ENCODE assay signal across 27 mouse cellular contexts in genomic region chr4:85941857-85942256, GRCm38 (mm10).
DNase-seq lines count a peak whose midpoint lies in the region; ATAC-seq and TF ChIP-seq lines count a peak whose summit lies in the region.
"Had no signal": no experiment of that assay in that cellular context is flagged by ENCODE, and none has a peak within 500 bp of the region (broad histone marks: within the 10 kb centered on the region; RNA-seq: fewer than 3 reads in every experiment).

No protein-coding gene starts in this region.

- H3K36me3 ChIP-seq in embryonic facial prominence, embryonic 14.5 days (ENCODE audit: control insufficient read depth, insufficient read depth, low read length), result no peaks in the 10 kb centered on the region
- H3K36me3 ChIP-seq in embryonic facial prominence, embryonic 10.5 days (replicated peaks), result no peaks in the 10 kb centered on the region
- no peaks in the 10 kb centered on the region for H3K36me3 ChIP-seq in limb, embryonic 14.5 days (ENCODE audit: control insufficient read depth, insufficient read depth, low read length)
- no peaks in the 10 kb centered on the region for H3K36me3 ChIP-seq in limb, embryonic 10.5 days
- H3K36me3 ChIP-seq: embryonic facial prominence, embryonic 12.5 days; embryonic facial prominence, embryonic 15.5 days; forebrain, embryonic 10.5 days; G1E had no signal

- ATAC-seq in embryonic facial prominence, embryonic 14.5 days (ENCODE audit: low read depth), result no peak
- ATAC-seq in limb, embryonic 14.5 days (ENCODE audit: low FRiP score, low read depth), result no peak
- ATAC-seq: activated CD4-positive, CD25-positive, alpha-beta regulatory T cell, adult 4 months; CD4-positive, CD25-positive, alpha-beta regulatory T cell, adult 4 months; forebrain, embryonic 13.5 days; forebrain, embryonic 16.5 days; Patski had no signal

- no peaks in the 10 kb centered on the region for H3K9me3 ChIP-seq in embryonic facial prominence, embryonic 14.5 days (ENCODE audit: control insufficient read depth, low read length)
- H3K9me3 ChIP-seq in embryonic facial prominence, embryonic 10.5 days, result no peaks in the 10 kb centered on the region
- H3K9me3 ChIP-seq in limb, embryonic 14.5 days (ENCODE audit: control insufficient read depth, low read length), result no peaks in the 10 kb centered on the region
- no peaks in the 10 kb centered on the region for H3K9me3 ChIP-seq in limb, embryonic 10.5 days (replicated peaks)
- H3K9me3 ChIP-seq: embryonic facial prominence, embryonic 12.5 days; embryonic facial prominence, embryonic 15.5 days; forebrain, embryonic 10.5 days; forebrain, embryonic 13.5 days; G1E had no signal

- H3K27me3 ChIP-seq in embryonic facial prominence, embryonic 14.5 days (replicated peaks; ENCODE audit: control insufficient read depth, insufficient read depth, low read length), result no peaks in the 10 kb centered on the region
- no peaks in the 10 kb centered on the region for H3K27me3 ChIP-seq in embryonic facial prominence, embryonic 10.5 days (replicated peaks; ENCODE audit: low read depth, poor library complexity, severe bottlenecking)
- H3K27me3 ChIP-seq in limb, embryonic 14.5 days (ENCODE audit: control insufficient read depth, insufficient read depth, low read length), result no peaks in the 10 kb centered on the region
- H3K27me3 ChIP-seq in limb, embryonic 10.5 days (ENCODE audit: low read depth, poor library complexity, severe bottlenecking), result no peaks in the 10 kb centered on the region
- H3K27me3 ChIP-seq: CH12.LX; embryonic facial prominence, embryonic 12.5 days; embryonic facial prominence, embryonic 15.5 days; forebrain, embryonic 13.5 days; Patski had no signal

- H3K4me2 ChIP-seq in embryonic facial prominence, embryonic 14.5 days (ENCODE audit: low read depth, low read length), result no peak overlapping the region
- H3K4me2 ChIP-seq in limb, embryonic 14.5 days (replicated peaks; ENCODE audit: low read depth, low read length, severe bottlenecking), result no peak overlapping the region
- H3K4me2 ChIP-seq: embryonic facial prominence, embryonic 12.5 days; embryonic facial prominence, embryonic 15.5 days; forebrain, embryonic 13.5 days had no signal

- H3K9ac ChIP-seq in embryonic facial prominence, embryonic 14.5 days (ENCODE audit: low read depth, low read length), result no peak overlapping the region
- no peak overlapping the region for H3K9ac ChIP-seq in limb, embryonic 14.5 days (ENCODE audit: low read depth, low read length, severe bottlenecking)
- H3K9ac ChIP-seq: embryonic facial prominence, embryonic 12.5 days; embryonic facial prominence, embryonic 15.5 days; forebrain, embryonic 13.5 days had no signal

- TF ChIP-seq POLR2A in limb, embryonic 14.5 days (IDR thresholded peaks at IDR 0.05; ENCODE audit: borderline replicate concordance, extremely low read depth, insufficient read depth, insufficient read length), result no peak
- TF ChIP-seq POLR2A in brain, embryonic 14.5 days (IDR thresholded peaks at IDR 0.05; ENCODE audit: borderline replicate concordance, extremely low read depth, insufficient read depth, insufficient read length, poor library complexity, severe bottlenecking), result no peak

- no peak overlapping the region for H3K27ac ChIP-seq in embryonic facial prominence, embryonic 14.5 days (replicated peaks; ENCODE audit: low read depth, low read length)
- H3K27ac ChIP-seq in embryonic facial prominence, embryonic 10.5 days (replicated peaks), result no peak overlapping the region
- no peak overlapping the region for H3K27ac ChIP-seq in limb, embryonic 14.5 days (replicated peaks; ENCODE audit: low read depth, low read length)
- no peak overlapping the region for H3K27ac ChIP-seq in limb, embryonic 10.5 days
- H3K27ac ChIP-seq: embryonic facial prominence, embryonic 12.5 days; embryonic facial prominence, embryonic 15.5 days; forebrain, embryonic 10.5 days; forebrain, embryonic 13.5 days had no signal

- whole genome bisulfite sequencing in embryonic facial prominence, embryonic 14.5 days, result 62% methylated on average over 2 of the region's 2 CpGs
- 92% methylated on average over 2 of the region's 2 CpGs for WGBS in embryonic facial prominence, embryonic 10.5 days
- 63% methylated on average over 2 of the region's 2 CpGs for WGBS in limb, embryonic 14.5 days
- 93% methylated on average over 2 of the region's 2 CpGs for WGBS in limb, embryonic 10.5 days

- no peak for TF ChIP-seq CTCF in brain, embryonic 14.5 days (IDR thresholded peaks at IDR 0.05; ENCODE audit: borderline replicate concordance, extremely low read depth, insufficient read depth, insufficient read length)

- DNase-seq in embryonic facial prominence, embryonic 14.5 days (ENCODE audit: low spot score), result peak; percentile 73
- no peak for DNase-seq in embryonic facial prominence, embryonic 10.5 days (ENCODE audit: low spot score)
- DNase-seq in limb, embryonic 14.5 days (ENCODE audit: low spot score), result peak; percentile 51
- DNase-seq in limb, embryonic 10.5 days (ENCODE audit: low spot score), result no peak
- DNase-seq in brain, embryonic 14.5 days (ENCODE audit: low read depth), result peak; percentile 24
- DNase-seq: adrenal gland, adult 8-10 months; adrenal gland, postnatal 14 days; adrenal gland, postnatal 36 days; B cell, adult 2 months; cerebellum, adult 11 months; cerebellum, adult 18-20 months; cerebellum, adult 8-10 months; cerebellum, adult 9-11 months; cerebellum, postnatal 14 days; cerebellum, postnatal 36 days; embryo, embryonic 11 days had no signal

- no peak overlapping the region for H3K4me3 ChIP-seq in embryonic facial prominence, embryonic 14.5 days (ENCODE audit: low read depth, low read length)
- H3K4me3 ChIP-seq in embryonic facial prominence, embryonic 10.5 days, result no peak overlapping the region
- H3K4me3 ChIP-seq in limb, embryonic 14.5 days (replicated peaks; ENCODE audit: low read length), result no peak overlapping the region
- no peak overlapping the region for H3K4me3 ChIP-seq in limb, embryonic 10.5 days
- H3K4me3 ChIP-seq: embryonic facial prominence, embryonic 12.5 days; embryonic facial prominence, embryonic 15.5 days; erythroblast, embryonic 14.5 days; forebrain, embryonic 10.5 days; forebrain, embryonic 13.5 days had no signal

- H3K4me1 ChIP-seq in embryonic facial prominence, embryonic 14.5 days (ENCODE audit: control insufficient read depth, insufficient read depth, low read length), result peaks cover 17% of the 10 kb centered on the region; the same call in 1 of the 2 replicates
- 0 out of 2 replicates have a peak, but pooled peaks cover 4% of the 10 kb centered on the region for H3K4me1 ChIP-seq in embryonic facial prominence, embryonic 10.5 days
- H3K4me1 ChIP-seq in limb, embryonic 14.5 days (ENCODE audit: control insufficient read depth, insufficient read depth, low read length), result peaks cover 9% of the 10 kb centered on the region; the same call in 1 of the 2 replicates
- H3K4me1 ChIP-seq in limb, embryonic 10.5 days, result peaks cover 3% of the 10 kb centered on the region; the same call in 1 of the 2 replicates
- H3K4me1 ChIP-seq: embryonic facial prominence, embryonic 12.5 days; forebrain, embryonic 13.5 days had no signal

Comparison
In these comparisons a context has a peak if more than half of its experiments do, and no peak if none do; other contexts are left out.
1. DNase-seq: peak in embryonic facial prominence, embryonic 14.5 days (single experiment), limb, embryonic 14.5 days (single experiment) and brain, embryonic 14.5 days (single experiment); none in embryonic facial prominence, embryonic 10.5 days (single experiment) and limb, embryonic 10.5 days (single experiment).